In the genomic region with DNA sequence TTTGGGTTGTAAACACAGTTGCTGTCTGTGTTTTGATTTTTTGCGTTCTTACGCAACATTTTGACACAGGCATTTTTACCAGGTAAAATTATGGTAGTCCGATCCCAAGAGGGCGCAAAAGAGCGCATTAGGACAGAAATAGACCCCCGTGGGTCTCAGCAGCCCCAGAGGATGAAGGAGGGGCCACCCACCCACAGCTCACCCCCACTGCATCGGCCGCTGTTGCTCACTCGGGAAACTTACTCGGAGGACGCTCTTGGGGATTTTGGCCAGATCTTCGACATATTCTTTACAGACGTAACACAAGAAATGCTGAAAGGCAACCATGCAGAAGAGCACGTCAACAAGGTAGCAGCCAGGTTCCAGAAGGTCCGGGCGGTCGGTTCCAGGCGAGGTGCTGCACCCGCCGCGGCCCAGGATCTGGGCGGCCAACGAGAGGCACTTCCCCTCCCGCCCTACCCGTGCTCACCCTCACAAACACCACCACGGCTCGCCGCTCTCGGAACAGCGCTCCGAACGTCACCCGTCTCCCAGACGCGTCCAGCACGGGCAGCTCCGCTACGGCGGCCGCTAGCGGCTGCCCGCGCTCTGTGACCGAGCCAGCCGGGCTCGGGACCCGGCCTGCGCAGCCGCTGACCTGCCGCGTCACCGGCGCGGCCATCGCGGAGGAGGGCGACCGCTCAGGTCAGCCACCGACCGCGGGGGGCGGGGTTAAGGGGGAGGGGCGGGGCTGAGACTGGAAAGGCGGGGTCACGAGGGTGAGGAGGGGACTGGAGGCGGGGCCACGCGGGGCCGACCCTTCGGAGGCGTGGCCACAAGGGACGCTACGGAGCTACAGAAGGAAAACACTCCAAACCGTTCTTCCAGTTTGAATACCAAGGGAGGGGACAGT, we compare ENCODE assay signal across 8 mouse cellular contexts. TPM values are rescaled to one million over a fixed set of nuclear protein-coding genes. Genes with fewer than 3 reads are reported as not detected.
DNase-seq lines count a peak whose midpoint lies in the region; ATAC-seq and TF ChIP-seq lines count a peak whose summit lies in the region.

TSS of gene Aaed1 (minus strand) at position 687 of the 892 bp plus-strand sequence.

- no peaks in the 10 kb centered on the region for H3K27me3 ChIP-seq in embryonic facial prominence, embryonic 11.5 days (ENCODE audit: control insufficient read depth, insufficient read depth, low read length)
- no peaks in the 10 kb centered on the region for H3K27me3 ChIP-seq in intestine, postnatal 0 days (replicated peaks; ENCODE audit: control insufficient read depth, insufficient read depth, low read length)
- no peaks in the 10 kb centered on the region for H3K27me3 ChIP-seq in midbrain, embryonic 11.5 days (ENCODE audit: control insufficient read depth, insufficient read depth, low read length)

- H3K4me1 ChIP-seq in embryonic facial prominence, embryonic 11.5 days (ENCODE audit: control insufficient read depth, insufficient read depth, low read length), result no peaks in the 10 kb centered on the region
- no peaks in the 10 kb centered on the region for H3K4me1 ChIP-seq in intestine, postnatal 0 days (replicated peaks; ENCODE audit: control insufficient read depth, insufficient read depth, low read length)
- H3K4me1 ChIP-seq in midbrain, embryonic 11.5 days (ENCODE audit: control insufficient read depth, insufficient read depth, low read length), result no peaks in the 10 kb centered on the region; the same call in 1 of the 2 replicates

- peak; percentile 86 for ATAC-seq in embryonic facial prominence, embryonic 11.5 days (replicated peaks; ENCODE audit: insufficient number of reproducible peaks, low FRiP score, low TSS enrichment, low read depth)
- peak; percentile 70 for ATAC-seq in granulocyte monocyte progenitor cell, adult 5-6 weeks (replicated peaks; ENCODE audit: poor library complexity, severe bottlenecking)
- peak; percentile 93 for ATAC-seq in intestine, postnatal 0 days
- peak; percentile 97 for ATAC-seq in midbrain, embryonic 11.5 days (ENCODE audit: low FRiP score)

- H3K9me3 ChIP-seq in embryonic facial prominence, embryonic 11.5 days (replicated peaks; ENCODE audit: control insufficient read depth, low read length), result no peaks in the 10 kb centered on the region
- no peaks in the 10 kb centered on the region for H3K9me3 ChIP-seq in intestine, postnatal 0 days (ENCODE audit: control insufficient read depth)
- no peaks in the 10 kb centered on the region for H3K9me3 ChIP-seq in midbrain, embryonic 11.5 days (ENCODE audit: control insufficient read depth, low read length)

- no peaks in the 10 kb centered on the region for H3K36me3 ChIP-seq in embryonic facial prominence, embryonic 11.5 days (replicated peaks; ENCODE audit: control insufficient read depth, insufficient read depth, low read depth, low read length)
- H3K36me3 ChIP-seq in intestine, postnatal 0 days (ENCODE audit: control insufficient read depth, insufficient read depth), result peaks cover under 1% of the 10 kb centered on the region
- no peaks in the 10 kb centered on the region for H3K36me3 ChIP-seq in midbrain, embryonic 11.5 days (ENCODE audit: control insufficient read depth, insufficient read depth, low read length)

- under 1% methylated on average over 63 of the region's 74 CpGs for WGBS in embryonic facial prominence, embryonic 11.5 days
- WGBS in intestine, postnatal 0 days, result under 1% methylated on average over 68 of the region's 74 CpGs
- under 1% methylated on average over 64 of the region's 74 CpGs for WGBS in midbrain, embryonic 11.5 days

- peak within 1 kb of the TSS; percentile 62 for H3K27ac ChIP-seq in embryonic facial prominence, embryonic 11.5 days (replicated peaks; ENCODE audit: low read depth, low read length)
- H3K27ac ChIP-seq in intestine, postnatal 0 days (ENCODE audit: low read depth, low read length), result peak within 1 kb of the TSS; percentile 86
- peak within 1 kb of the TSS; percentile 71 for H3K27ac ChIP-seq in midbrain, embryonic 11.5 days (ENCODE audit: low read depth, low read length)

- H3K9ac ChIP-seq in embryonic facial prominence, embryonic 11.5 days (replicated peaks; ENCODE audit: low read length), result peak within 1 kb of the TSS; percentile 52
- peak within 1 kb of the TSS; percentile 58 for H3K9ac ChIP-seq in intestine, postnatal 0 days (ENCODE audit: low read depth, low read length)
- H3K9ac ChIP-seq in midbrain, embryonic 11.5 days (ENCODE audit: low read length), result peak within 1 kb of the TSS; percentile 64

- TF ChIP-seq CTCF in intestine, postnatal 0 days (IDR thresholded peaks at IDR 0.05; ENCODE audit: low read depth), result peak; percentile 58

- peak within 1 kb of the TSS; percentile 63 for H3K4me2 ChIP-seq in embryonic facial prominence, embryonic 11.5 days (ENCODE audit: low read depth, low read length)
- H3K4me2 ChIP-seq in intestine, postnatal 0 days (replicated peaks; ENCODE audit: low read depth), result peak within 1 kb of the TSS; percentile 72
- H3K4me2 ChIP-seq in midbrain, embryonic 11.5 days, result peak within 1 kb of the TSS; percentile 68

- H3K4me3 ChIP-seq in embryonic facial prominence, embryonic 11.5 days (ENCODE audit: low read depth, low read length), result peak within 1 kb of the TSS; percentile 65
- H3K4me3 ChIP-seq in intestine, postnatal 0 days (ENCODE audit: low read depth, low read length), result peak within 1 kb of the TSS; percentile 54
- peak within 1 kb of the TSS; percentile 59 for H3K4me3 ChIP-seq in midbrain, embryonic 11.5 days (ENCODE audit: low read depth, low read length)

- intact Hi-C loops in left cerebral cortex, postnatal 4 days (cut with DNase I), result no loop called here

- peak; percentile 95 for DNase-seq in adrenal gland, postnatal 25 days
- peak; percentile 92 for DNase-seq in embryonic facial prominence, embryonic 11.5 days (ENCODE audit: low spot score)
- peak; percentile 97 for DNase-seq in left cerebral cortex, postnatal 4 days
- DNase-seq in midbrain, embryonic 11.5 days (ENCODE audit: low spot score, missing footprints), result peak; percentile 99
- DNase-seq in right cerebral cortex, postnatal 4 days, result peak; percentile 88
- peak; percentile 97 for DNase-seq in yolk sac, embryonic 10.5 days (ENCODE audit: low spot score)

RNA-seq across cellular contexts. Expression of gene Aaed1, which starts in this region (rescaled TPM):
- 47.8 and 54.8 TPM in 2 replicates for total RNA-seq in adrenal gland, postnatal 25 days (2021)
- polyA plus RNA-seq in embryonic facial prominence, embryonic 11.5 days (2014; fragmentation: Nextera tagmentation; extraction: Ambion mirVana), result 29.3 and 30.9 TPM in 2 replicates
- 19.1 and 20.5 TPM in 2 replicates for total RNA-seq in granulocyte monocyte progenitor cell, adult 5-6 weeks (2014; fragmentation: Nextera tagmentation)
- 37.4 and 37.8 TPM in 2 replicates for total RNA-seq in granulocyte monocyte progenitor cell, adult 5-6 weeks (2017)
- 28.9 and 29.9 TPM in 2 replicates for polyA plus RNA-seq in intestine, postnatal 0 days (2015; fragmentation: Nextera tagmentation; extraction: Ambion mirVana)
- total RNA-seq in left cerebral cortex, postnatal 4 days (2021), result 1 to 10 TPM; 6.4 to 7.3 TPM
- 19.5 and 21.4 TPM in 2 replicates for polyA plus RNA-seq in midbrain, embryonic 11.5 days (2014; fragmentation: Nextera tagmentation; extraction: Ambion mirVana)

Comparison
In these comparisons a context has a peak if more than half of its experiments do, and no peak if none do; other contexts are left out.
1. Peak in every context shown above with its lines: DNase-seq, ATAC-seq, H3K4me3 ChIP-seq and H3K27ac ChIP-seq.